Mouse (Mus musculus): ENCODE results near the gene Rnf213.
A peak's percentile ranks its signal among the peaks of the same experiment; 100 is the strongest.

The Rnf213 gene

DNA sequence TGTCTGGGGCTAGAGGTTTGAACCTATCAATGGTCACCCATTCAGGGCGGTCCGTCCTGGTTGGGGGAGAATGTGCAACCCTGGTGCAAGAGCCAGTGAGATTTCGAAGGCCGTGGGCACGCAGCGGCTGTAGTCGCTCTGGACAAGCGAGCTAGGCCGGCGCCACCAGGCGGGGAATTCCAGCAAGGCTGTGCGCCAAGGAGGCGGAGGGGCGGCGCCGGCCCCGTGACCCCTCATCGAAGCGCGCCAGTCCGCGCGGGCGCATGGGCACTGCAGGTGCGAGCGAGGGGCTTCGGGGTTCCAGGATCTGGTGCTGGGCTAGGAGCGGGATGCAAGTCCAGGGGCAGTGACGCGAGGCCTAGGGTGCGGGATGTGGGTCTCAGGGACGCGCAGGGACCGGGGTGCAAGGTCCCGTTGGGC, 3.0 kb upstream of the Rnf213 start:
- DNase-seq (ENCODE audit: low read depth in 2 of 2, low spot score in 2 of 2), result no peak

GRCm38 (mm10) chr11:119390271-119391231, 2.3 kb upstream of the Rnf213 start:
- peak; percentile 44 to 59 for DNase-seq (ENCODE audit: low read depth in 2 of 2, low spot score in 2 of 2)

DNA sequence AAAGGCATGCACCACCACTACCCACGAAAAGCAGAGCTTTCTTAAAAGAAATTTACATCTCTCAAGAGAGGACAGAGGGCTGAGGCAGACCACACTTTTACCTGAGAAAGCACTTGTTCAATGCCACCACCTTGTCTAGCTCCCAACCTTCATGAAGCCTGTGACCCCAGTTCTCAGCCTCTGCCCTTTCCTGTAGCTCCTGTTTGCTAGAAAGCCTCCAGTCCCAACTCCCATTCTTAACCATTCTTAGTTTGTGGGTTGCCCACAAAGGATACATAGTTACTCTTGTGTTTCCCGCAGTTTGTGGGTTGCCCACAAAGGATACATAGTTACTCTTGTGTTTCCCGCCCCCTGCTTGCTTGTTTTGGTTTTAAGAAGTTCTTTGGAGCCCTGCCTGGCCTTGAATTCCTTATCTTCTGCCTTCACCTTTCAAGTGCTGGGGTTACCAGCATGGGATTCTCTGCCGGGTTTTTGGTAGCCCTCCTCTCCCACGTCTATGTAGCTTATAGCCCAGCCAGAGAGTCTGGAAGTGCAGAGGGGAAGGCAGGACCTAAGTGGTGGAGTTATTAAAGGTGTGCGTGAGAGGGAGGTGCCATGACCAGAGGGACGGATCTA, 1.4 kb upstream of the Rnf213 start:
- DNase-seq (ENCODE audit: low read depth in 2 of 2, low spot score in 2 of 2), result peak; percentile 18 to 19

- DNase-seq (ENCODE audit: low read depth in 2 of 2, low spot score in 2 of 2), result peak; percentile 35 to 52
Observed at GRCm38 (mm10) chr11:119392001-119392614, 792 bp upstream of the Rnf213 start.

DNA sequence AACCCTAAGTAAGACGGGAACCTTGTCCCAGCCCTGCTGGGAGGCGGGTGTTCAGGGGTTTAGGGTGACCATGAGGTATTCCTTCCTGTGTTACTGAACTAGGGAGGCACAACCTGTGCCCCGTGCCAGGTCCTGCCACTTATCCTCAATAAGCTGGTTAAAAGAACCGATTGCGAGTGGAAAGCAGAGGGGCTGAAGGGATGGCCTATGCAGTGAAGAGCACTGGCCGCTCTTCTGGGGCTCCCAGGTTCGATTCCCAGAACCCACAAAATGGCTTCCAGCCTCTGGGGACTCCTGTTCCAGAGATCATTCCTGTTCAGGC, 544 bp downstream of the Rnf213 start:
- no peak for DNase-seq (ENCODE audit: low read depth in 2 of 2, low spot score in 2 of 2)

DNA sequence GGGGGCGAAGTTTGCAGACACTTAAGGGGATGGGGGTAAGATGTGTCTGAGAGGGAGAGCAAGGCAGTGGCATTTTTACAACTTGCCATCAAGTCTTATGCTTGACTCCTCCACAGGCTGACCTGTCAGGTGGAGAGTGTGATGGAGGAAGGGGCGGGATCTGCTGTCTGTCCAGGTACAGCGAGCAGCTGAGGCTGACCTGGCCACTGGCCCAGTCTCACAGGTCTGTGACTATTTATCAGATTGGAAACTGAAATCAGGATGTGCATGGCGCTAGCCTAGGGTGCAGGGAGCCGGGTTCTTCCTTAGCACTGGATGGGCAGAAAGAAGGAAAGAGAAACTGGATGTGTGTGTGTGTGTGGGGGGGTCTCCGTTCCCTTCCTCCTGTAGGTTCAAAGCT, 1.3 kb downstream of the Rnf213 start:
- DNase-seq (ENCODE audit: low read depth in 2 of 2, low spot score in 2 of 2), result no peak

DNA sequence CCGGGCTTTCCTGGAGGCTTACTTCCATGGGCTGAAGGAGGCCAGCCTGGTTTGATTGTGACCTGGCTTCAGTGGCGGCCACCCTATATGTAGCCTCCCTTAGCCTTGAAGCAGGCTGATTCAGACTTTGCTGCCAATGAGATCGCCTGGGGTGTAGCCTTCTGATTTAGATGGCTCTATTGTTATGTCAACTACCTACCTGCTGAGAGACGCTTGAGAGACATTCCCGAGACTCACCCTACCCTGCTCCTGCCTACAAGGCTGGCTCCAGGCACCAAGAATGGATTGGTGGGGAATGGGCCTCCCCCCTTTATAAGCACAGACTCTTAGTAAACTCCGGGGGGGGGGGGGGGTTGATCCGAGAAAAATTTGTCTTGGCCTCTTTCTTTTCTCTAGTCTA, 2.5 kb downstream of the Rnf213 start:
- DNase-seq (ENCODE audit: low read depth in 2 of 2, low spot score in 2 of 2), result no peak

DNA sequence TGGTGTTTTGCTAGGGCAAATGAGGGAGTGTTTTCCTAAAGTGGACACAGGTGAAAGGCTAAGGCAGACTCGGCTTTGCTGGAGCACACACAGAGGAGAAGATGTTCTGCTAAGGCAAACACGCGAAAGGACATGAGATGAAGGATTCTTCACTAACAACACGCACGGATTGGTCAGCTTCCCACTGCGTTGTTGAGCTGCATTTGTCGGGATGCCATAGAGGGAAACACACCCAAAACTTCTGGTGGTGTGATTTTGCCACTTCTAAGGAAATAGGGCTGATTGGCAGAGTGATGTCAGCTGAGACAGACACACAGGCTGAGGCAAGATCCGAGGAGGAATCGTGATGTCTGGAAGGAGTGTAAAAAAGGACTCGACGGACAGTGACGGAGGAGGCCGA, 3.0 kb downstream of the Rnf213 start:
- DNase-seq (ENCODE audit: low read depth in 2 of 2, low spot score in 2 of 2), result no peak

DNA sequence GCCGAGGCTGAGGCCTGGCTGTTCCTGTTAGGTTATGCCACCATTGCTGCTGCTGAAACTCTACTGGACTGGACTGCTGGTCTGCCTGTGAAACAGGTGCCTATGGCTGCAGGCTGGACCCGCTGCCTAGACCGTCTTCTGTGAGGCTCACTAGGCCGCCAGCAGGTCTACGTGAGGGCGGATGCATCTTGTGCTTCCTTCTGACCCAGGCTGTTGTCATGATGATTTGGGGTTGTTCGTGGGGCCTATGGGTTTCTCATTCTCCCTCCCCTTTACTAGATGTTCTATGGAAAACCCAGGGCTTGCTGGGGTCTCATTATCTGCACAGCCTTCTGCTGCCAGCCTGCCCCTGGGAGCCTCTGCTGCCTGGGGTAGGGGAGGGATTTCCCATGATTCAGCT, 3.6 kb downstream of the Rnf213 start:
- no peak for DNase-seq (ENCODE audit: low read depth in 2 of 2, low spot score in 2 of 2)

DNA sequence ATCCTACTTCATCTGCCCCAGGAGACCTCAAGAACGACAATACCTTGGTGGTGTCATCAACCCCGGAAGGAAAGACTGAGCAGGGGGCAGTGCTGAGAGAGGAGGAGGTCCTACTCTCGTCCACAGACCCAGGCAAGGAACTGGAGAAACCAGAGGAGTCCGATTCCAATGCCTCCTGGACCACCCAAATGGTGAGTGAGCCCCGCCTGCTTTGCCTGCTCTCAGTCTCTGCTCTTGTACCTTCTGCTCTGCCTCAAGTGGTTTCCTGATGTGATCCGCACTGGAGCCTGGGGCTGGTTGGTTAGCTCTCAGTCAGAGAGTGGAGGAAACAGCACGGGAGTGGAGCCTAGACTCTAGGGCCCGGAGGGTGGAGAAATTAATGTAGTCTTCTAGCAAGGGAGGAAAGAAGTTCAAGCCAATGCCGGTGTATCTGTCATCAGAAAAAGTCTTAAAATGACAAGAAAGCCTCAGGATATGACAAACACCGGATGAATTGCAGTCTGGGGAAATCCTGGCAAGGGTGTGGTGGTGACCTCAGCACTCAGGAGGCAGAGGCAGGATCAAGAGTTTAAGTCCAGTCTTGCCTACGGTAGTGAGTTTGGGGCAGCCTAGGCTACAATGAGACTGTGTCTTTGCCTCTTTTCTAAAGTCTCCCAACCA, 9.7 kb downstream of the Rnf213 start:
- DNase-seq (ENCODE audit: low read depth in 2 of 2, low spot score in 2 of 2), result no peak

DNA sequence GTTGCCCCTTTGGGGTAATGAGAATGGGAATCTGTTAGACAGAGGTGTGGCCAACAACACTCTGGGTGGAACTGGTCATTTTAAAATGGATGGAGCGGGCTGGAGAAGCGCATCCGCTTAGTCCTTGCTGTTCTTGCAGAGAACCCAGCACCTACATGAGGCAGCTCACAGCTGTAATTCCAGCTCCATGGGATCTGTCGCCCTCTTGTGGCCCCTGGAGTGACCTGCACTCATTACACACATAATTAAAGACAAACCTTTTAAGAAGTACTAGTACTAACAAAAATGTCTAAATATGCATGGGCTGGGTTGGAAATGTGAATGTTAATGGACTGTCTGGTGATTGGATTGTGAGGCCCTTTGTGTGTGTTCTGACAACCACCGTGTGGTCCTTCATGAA, 11.7 kb downstream of the Rnf213 start:
- peak; percentile 34 to 51 for DNase-seq (ENCODE audit: low read depth in 2 of 2, low spot score in 2 of 2)

GRCm38 (mm10) chr11:119407381-119407780, 14.5 kb downstream of the Rnf213 start:
- no peak for DNase-seq (ENCODE audit: low read depth in 2 of 2, low spot score in 2 of 2)

DNA sequence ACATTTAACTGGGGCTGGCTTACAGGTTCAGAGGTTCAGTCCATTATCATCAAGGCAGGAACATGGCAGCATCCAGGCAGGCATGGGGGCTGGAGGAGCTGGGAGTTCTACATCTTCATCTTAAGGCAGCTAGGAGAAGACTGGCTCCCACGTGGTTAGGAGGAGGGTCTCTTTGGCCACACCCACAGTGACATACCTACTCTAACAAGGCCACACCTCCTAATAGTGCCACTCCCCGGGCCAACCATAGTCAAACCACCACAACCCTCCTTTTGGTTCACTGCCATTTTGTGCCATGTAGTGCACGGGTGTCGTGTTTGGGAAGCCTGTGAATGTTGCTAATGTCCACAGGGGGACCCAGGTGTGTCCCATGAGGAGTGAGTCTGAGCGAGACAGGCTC, 15.1 kb downstream of the Rnf213 start:
- no peak for DNase-seq (ENCODE audit: low read depth in 2 of 2, low spot score in 2 of 2)

- DNase-seq (ENCODE audit: low read depth in 2 of 2, low spot score in 2 of 2), result no peak
Observed at GRCm38 (mm10) chr11:119419327-119420118, 26.6 kb downstream of the Rnf213 start.

DNA sequence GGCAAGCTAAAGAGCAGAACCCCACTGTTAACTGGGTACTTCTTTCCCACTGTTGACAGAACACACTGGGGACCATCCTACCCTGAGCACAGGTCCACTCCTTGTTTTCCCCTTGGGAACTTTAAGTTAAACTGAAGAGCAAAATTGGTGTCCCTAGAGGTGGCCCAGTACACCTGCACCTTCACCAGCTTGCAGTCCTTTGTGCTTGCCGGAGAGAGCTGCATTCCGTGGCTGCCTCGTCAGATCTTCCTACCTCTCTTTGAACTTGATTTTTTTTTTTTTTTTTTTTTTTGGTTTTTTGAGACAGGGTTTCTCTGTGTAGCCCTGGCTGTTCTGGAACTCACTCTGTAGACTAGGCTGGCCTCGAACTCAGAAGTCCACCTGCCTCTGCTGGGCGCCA, 27.5 kb downstream of the Rnf213 start:
- no peak for DNase-seq (ENCODE audit: low read depth in 2 of 2, low spot score in 2 of 2)

- no peak for DNase-seq (ENCODE audit: low read depth in 2 of 2, low spot score in 2 of 2)
Observed at GRCm38 (mm10) chr11:119427431-119427830, 34.5 kb downstream of the Rnf213 start.

GRCm38 (mm10) chr11:119427986-119428385, 35.1 kb downstream of the Rnf213 start:
- DNase-seq (ENCODE audit: low read depth in 2 of 2, low spot score in 2 of 2), result no peak

DNA sequence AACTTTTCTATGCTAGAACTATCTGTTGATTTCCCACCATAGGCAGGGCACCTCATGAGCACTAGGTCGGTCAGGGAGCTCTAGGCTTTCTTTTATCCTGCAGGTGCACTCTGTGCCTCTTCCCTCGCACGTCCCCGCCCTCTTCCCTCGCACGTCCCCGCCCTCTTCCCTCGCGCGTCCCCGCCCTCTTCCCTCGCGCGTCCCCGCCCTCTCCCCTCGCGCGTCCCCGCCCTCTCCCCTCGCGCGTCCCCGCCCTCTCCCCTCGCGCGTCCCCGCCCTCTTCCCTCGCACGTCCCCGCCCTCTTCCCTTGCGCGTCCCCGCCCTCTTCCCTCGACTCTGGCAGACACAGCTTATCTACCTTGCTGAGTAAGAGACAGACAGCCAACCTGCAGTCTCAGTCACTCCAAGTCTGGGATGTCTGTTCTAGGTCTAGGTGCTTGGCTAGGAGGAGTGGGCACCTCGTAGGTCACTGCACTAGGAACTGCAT, 35.8 kb downstream of the Rnf213 start:
- DNase-seq (ENCODE audit: low read depth in 2 of 2, low spot score in 2 of 2), result peak; percentile 33 to 55

DNA sequence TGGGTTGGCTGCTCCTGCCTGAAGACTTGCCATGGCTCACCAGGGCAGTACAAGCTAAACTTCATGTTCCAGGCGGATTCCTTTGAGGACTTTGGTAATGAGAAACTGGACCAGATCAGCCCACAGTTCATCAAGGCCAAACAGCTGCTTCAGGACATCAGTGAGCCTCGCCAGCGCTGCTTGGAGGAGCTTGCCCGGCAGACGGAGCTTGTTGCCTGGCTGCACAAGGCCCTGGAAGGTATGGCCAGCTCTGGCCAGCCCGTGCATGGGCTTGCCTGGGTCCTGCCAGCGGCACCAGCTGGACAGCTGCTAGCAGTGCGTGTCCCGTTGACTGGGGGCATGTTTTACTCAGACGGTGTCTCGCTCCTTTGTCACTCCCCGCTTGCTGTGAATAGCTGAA, 38.6 kb downstream of the Rnf213 start:
- DNase-seq (ENCODE audit: low read depth in 2 of 2, low spot score in 2 of 2), result no peak

- no peak for DNase-seq (ENCODE audit: low read depth in 2 of 2, low spot score in 2 of 2)
Observed at GRCm38 (mm10) chr11:119432706-119433105, 39.8 kb downstream of the Rnf213 start.

DNA sequence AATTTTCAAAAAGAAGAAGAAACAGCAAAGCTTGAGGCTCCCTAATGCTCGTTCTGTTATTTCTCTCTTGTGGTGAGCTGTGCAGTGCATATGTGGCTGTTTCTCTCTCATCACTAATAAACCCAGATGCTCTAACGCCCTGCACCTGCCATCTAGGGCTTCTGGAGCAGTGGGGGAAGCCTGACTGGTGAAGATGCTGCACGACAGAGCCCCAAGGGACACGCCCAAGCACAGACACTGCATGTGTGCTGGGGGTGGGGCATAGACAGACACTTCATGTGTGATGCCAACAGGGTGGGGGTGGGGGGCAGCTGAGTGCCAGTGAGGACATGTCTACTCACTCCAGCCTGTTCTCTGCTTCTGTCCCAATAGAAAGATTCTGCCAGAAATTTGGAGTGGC, 41.4 kb downstream of the Rnf213 start:
- DNase-seq (ENCODE audit: low read depth in 2 of 2, low spot score in 2 of 2), result no peak

All from CD8-positive naive resting alpha-beta T cell, adult 2 months (primary cell).